Mouse (Mus musculus) activated CD4-positive, CD25-positive, alpha-beta regulatory T cell (primary cell): ENCODE results near the gene Utrn. TPM values are rescaled to one million over a fixed set of nuclear protein-coding genes. Genes with fewer than 3 reads are reported as not detected.

Experiments
- polyA plus RNA-seq, 2 experiments: library from polyadenylated mRNA; unstranded; fragments of 100-300 nt; shearing (Covaris generic); gene quantifications; one replicate each; pipeline ENCODE4 v1.2.1; 2017

The Utrn gene
- polyA plus RNA-seq = 100 to 1,000 TPM; 206 to 245 TPM

DNA sequence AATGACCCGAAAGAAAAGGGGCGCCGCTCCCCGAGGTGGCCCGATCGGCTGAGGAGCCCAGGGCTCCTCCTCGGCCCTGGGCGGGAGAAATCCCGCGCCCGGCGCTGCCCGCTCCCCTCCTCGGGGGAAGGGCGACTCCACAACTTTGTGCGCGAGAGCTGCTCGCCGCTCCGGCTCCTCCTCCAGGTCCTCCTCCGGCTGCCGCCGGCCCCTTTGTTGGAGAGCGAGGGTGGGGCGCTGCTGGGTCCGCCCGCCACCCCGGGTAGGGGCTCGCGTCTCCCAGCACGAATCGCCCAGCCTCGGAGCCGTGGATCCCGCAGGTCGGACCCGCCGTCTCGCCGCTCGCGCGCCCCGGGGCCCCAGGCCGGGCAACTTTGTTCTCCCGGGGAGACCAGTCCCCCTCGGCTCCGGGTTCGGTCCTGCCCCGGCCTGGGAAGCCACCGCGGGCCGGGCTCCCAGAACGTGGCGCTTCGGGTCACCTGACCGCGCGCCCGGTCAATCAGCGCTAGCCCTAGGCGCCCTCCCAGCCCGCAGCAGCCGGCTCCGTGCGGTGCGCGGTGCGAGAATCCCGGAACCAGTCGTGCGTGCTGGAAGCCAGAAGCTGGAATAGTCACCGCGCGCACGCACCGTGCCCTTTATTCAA is at the start of gene Utrn:
Utrn (minus strand) TSS at position 337 of the 643 bp plus-strand sequence.

Other genes with a start within 250 kb of the Utrn start
- 10 to 100 TPM; 24.6 to 56.9 TPM for gene Stx11, start 94.9 kb upstream of the Utrn start, polyA plus RNA-seq
- 10 to 100 TPM; 30.6 to 31.0 TPM for gene Sf3b5, start 136.0 kb upstream of the Utrn start, polyA plus RNA-seq
- gene Plagl1, start 191.1 kb upstream of the Utrn start, polyA plus RNA-seq = 1 to 10 TPM; 3.2 to 4.0 TPM